Mouse (Mus musculus) testis, postnatal 14 days (tissue): ENCODE measurements around the gene Arhgap4.
A peak's percentile ranks its signal among the peaks of the same experiment; 100 is the strongest.

Experiments used
- DNase-seq: peaks from one replicate; pipeline ENCODE4 v3.0.0; 2021; ENCODE audit warnings: low spot score

The Arhgap4 gene

GRCm38 (mm10) chrX:73914827-73915703, 6.6 kb downstream of the Arhgap4 start:
- DNase-seq: peak; percentile 90

GRCm38 (mm10) chrX:73911588-73911987, 10.1 kb downstream of the Arhgap4 start:
- no peak for DNase-seq

DNA sequence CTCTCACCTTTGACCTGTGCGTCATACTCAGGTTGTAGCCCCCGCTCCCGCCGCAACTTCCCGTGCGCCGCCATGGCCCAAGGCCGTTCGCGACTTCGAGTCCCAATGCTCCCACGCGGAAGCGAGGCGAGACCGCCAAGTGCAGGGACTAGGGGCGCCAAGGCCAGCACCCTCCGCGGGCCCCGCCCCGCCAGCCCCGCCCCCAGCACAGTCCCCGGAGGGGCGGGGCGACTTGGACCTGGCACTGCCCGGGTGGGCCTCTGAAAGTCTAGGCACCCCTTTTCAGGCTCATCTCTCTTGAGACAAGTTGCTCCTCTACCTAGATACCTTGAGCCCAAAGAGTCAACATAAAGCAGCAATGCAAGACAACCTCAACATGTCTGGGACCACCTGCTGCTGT, 10.5 kb downstream of the Arhgap4 start:
- DNase-seq: no peak

DNA sequence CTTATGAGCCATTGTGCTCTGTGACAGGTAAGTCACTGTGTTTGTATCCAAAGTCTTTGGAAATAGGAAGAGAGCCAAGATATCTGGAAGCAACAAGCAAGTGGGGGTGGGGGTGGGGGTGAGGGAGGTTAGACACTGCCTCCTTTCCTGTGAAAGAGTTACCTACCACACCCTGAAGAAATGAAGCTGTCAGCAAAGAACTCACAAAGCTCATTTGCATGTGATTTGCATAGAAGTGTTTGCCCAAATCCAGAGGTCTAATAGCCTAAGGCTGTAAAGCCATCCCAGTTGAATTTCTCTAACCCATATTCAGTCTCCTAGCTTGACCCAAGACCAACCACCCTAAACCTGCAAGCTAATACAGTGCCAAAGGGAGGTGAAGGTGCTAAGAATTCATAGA, 11.2 kb downstream of the Arhgap4 start:
- no peak for DNase-seq

DNA sequence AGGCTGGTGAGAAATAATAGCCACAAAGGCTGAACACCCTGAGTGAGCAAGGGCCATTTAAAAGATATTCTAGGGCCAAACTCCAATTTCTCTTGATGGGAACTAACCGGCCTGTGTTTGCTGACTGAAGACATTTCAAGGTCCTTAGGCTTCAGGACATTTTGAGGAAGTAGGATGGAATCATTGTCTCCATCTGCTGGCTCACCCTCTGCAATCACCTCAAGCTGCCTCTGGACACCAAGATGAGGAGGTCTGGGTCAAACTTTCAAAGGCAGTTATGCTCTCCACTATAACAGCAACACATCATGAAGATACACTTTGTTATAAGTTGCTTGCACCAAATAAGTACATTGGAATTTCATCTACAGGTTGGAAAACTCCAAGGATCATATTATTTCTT, 11.6 kb downstream of the Arhgap4 start:
- DNase-seq: no peak

GRCm38 (mm10) chrX:73897959-73898358, 23.7 kb downstream of the Arhgap4 start:
- DNase-seq: no peak

GRCm38 (mm10) chrX:73895719-73896118, 26.0 kb downstream of the Arhgap4 start, which contains the start of gene L1cam:
Gene L1cam (minus strand): TSS chrX:73896105.
- no peak for DNase-seq

DNA sequence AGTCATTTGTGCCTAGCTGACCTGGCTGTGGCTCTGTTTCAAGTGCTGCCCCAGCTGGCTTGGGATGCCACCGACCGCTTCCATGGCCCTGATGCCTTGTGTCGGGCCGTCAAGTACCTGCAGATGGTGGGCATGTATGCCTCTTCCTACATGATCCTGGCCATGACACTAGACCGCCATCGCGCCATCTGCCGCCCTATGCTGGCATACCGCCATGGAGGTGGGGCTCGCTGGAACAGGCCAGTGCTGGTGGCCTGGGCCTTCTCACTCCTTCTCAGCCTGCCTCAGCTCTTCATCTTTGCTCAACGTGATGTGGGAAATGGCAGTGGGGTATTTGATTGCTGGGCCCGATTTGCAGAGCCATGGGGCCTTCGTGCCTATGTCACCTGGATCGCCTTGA, 28.8 kb downstream of the Arhgap4 start:
- no peak for DNase-seq

- DNase-seq: no peak
These were observed 30.0 kb downstream of the Arhgap4 start, which contains the start of gene Avpr2 for GRCm38 (mm10) chrX:73891551-73892152. Gene Avpr2 (plus strand): TSS chrX:73892102.

DNA sequence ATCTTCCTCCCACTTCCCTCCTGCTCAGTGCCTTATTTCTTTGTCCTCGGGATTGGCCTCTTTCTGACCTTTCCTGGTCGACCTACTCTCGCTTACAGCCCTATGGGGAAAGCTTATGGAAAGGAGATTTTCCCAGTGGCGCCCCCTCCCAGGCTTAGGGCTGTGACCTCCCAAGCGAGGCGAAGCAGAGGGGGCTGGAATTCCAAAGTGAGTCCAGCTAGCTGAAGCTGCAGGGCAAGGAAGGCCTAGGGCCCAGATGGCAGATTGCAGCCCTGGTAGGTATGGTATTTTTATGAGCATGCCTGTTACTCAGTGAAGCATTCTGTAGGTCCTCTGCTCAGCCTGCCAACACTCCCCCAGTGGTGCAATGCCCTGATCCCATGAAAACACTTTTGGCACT, 40.2 kb downstream of the Arhgap4 start:
- DNase-seq: no peak

DNA sequence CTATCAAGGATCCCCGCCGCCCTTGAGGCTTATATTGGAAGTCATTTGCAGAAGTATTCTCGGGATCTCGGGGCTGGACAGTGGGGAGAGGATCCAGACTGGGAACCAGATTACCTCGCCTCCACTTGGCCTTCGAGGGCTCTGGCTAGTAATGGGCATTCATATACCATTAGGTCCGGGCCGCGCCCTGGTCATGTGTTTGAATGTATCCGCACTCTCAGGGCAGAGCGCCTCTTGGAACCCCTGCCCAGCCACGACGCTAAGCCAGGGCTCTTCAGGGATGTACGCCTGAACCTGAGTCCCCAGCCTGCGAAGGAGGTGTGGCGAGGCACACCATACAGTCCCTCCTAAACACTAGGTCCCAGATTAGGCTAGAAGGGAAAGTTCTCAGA, 40.6 kb downstream of the Arhgap4 start:
- no peak for DNase-seq

- DNase-seq: no peak
These were observed 41.3 kb downstream of the Arhgap4 start for GRCm38 (mm10) chrX:73880194-73881035.

- no peak for DNase-seq
These were observed 44.7 kb downstream of the Arhgap4 start for GRCm38 (mm10) chrX:73877014-73877413.

- DNase-seq: no peak
These were observed 45.8 kb downstream of the Arhgap4 start for GRCm38 (mm10) chrX:73875881-73876280.

DNA sequence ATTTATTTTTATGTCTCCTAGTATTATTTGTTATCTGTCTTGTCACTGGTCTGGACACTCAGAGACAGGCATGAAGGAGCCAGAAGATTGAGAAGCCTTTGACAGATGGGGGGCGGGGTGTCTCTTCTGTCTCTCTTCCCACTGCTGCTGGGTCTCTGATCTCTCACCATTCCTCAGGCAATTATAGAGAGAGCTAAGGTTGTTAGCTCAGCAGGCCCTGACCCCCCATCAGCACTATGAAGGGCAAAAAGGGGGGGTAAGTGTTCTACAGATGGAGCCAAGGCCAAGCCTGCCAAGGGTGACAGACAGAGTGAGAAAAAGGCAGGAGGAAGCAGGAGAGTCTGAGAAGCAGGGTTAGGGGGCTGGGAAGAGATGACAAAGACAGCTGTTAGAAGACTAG, 49.7 kb downstream of the Arhgap4 start:
- no peak for DNase-seq

- DNase-seq: no peak
These were observed 50.2 kb downstream of the Arhgap4 start for GRCm38 (mm10) chrX:73871474-73871873.

GRCm38 (mm10) chrX:73869334-73869733, 52.3 kb downstream of the Arhgap4 start:
- DNase-seq: no peak

DNA sequence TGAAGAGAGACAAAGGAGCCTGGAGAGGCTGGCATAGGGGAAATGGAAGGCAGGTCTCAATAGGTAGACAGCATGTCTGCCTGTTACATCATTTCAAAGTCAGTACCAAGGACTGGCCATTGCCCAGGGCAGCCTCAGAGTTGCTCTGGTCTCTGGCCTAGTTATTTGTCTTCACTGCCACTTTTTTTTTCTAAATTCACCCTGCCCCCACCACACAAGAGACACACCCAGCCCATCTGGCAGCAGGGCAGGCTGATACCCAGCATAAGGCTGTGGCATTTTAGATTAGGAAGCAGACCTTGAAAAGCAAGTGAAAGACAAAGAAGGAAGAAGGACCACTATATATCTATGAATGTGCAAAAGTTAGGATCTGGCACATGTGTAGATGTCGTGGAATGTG, 53.8 kb downstream of the Arhgap4 start:
- DNase-seq: no peak

DNA sequence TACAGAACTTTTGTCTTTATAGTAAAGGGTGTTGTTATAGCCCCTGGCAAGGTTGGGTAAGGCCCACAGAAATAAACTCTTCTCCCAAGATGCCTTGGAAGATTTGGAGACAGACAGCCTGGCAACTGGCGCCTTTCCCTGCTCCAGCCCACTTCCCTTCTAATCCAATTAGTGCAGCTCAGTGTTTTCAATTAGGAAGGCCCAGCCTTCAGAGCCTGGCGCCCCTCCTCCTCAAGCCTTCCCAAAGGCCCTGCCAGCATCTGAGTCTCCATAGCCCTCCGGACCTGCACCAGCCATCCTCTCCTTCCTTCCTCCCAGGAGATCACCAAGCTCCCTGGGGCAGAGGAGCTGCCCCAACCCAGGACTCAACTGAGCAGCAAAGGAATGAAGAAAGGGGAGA, 54.4 kb downstream of the Arhgap4 start:
- DNase-seq: no peak

DNA sequence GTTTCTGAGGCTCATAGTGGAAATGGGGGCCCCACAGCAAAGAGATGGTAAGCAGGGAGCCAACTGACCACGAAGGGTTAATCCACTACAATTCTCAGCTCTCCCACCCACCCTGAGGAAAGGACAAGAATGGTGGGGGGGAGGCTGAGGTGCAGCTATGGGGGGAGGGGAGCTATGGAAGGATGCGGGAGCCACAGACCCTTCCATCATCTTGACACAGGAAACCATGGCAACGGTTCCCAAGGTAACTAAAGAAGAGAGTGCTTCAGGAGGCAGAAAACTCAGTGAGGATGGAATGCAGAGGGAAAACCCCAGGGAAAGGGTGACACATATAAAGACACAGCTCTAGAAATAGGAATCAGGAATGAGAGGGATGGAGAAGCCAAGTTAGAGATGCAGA, 57.0 kb downstream of the Arhgap4 start:
- no peak for DNase-seq

GRCm38 (mm10) chrX:73855087-73855408, 66.6 kb downstream of the Arhgap4 start:
- DNase-seq: no peak

GRCm38 (mm10) chrX:73854326-73855086, 67.2 kb downstream of the Arhgap4 start:
- DNase-seq: no peak
